Mouse (Mus musculus) CH12.LX (cell line): ENCODE measurements at regions not wholly inside any gene's neighbourhood (a gene's known extent, or its start where the extent isn't known, plus 50 kb on each side); places are given as distances from the start of the nearest gene placed in this dataset.

Source experiments
- DNase-seq: peaks from one replicate; pipeline ENCODE4 v3.0.0-alpha.2; 2013; ENCODE audit errors: extremely low read depth
- H3K27ac ChIP-seq: 2 replicates; pipeline ENCODE4 v1.5.1; 2012; ENCODE audit warnings: low read depth, mild to moderate bottlenecking, control low read depth, moderate library complexity; ENCODE audit not compliant: insufficient read depth
- H3K27me3 ChIP-seq: replicated peaks from 2 replicates; pipeline ENCODE3; 2012; ENCODE audit warnings: inconsistent platforms
- H3K36me3 ChIP-seq, 2 experiments: replicated peaks in 1 of 2; 2 replicates each; pipeline versions ENCODE3 to v1.6.1; 2012; ENCODE audit warnings: inconsistent platforms in 1 of 2, low read length in 1 of 2, mild to moderate bottlenecking in 1 of 2, mixed read lengths in 1 of 2, moderate library complexity in 1 of 2; ENCODE audit not compliant: control insufficient read depth in 1 of 2, insufficient read depth in 1 of 2
- H3K4me1 ChIP-seq, 2 experiments: 2 replicates each; pipeline ENCODE4 v1.6.1; 2012; ENCODE audit warnings: inconsistent platforms in 1 of 2, moderate library complexity in 1 of 2; ENCODE audit not compliant: insufficient read depth in 2 of 2, control insufficient read depth in 1 of 2
- H3K4me2 ChIP-seq: 2 replicates; pipeline ENCODE4 v1.6.1; 2012; ENCODE audit warnings: low read depth, mild to moderate bottlenecking, control low read depth; ENCODE audit not compliant: poor library complexity, insufficient read depth, severe bottlenecking
- H3K4me3 ChIP-seq, 3 experiments: fragments of 150-350 bp in 1 of 3; sonication (generic) in 1 of 3; replicated peaks in 1 of 3; 2 replicates each; pipeline versions ENCODE3 to v1.5.1; 2011 to 2012; ENCODE audit warnings: low read depth in 2 of 3, low read length in 2 of 3, mild to moderate bottlenecking in 2 of 3, moderate library complexity in 2 of 3, control low read depth in 1 of 3, improper control_type of control experiment in 1 of 3, inconsistent platforms in 1 of 3, mixed read lengths in 1 of 3; ENCODE audit not compliant: poor library complexity in 1 of 3
- H3K79me2 ChIP-seq: replicated peaks from 2 replicates; pipeline ENCODE4 v1.6.1; 2012; ENCODE audit warnings: mild to moderate bottlenecking, moderate library complexity; ENCODE audit not compliant: control insufficient read depth, poor library complexity, insufficient read depth, severe bottlenecking; ENCODE audit errors: extremely low read depth
- H3K9ac ChIP-seq: 2 replicates; pipeline ENCODE4 v1.6.1; 2012; ENCODE audit warnings: low read depth, mild to moderate bottlenecking, control low read depth, moderate library complexity; ENCODE audit not compliant: insufficient read depth
- H3K9me3 ChIP-seq: replicated peaks from 2 replicates; pipeline ENCODE3; 2012; ENCODE audit warnings: low read length, inconsistent platforms, mixed read lengths
- CHD2 ChIP-seq: IDR thresholded peaks from 2 replicates; pipeline ENCODE4 v1.6.1; 2011; ENCODE audit warnings: low read length, improper control_type of control experiment
- CTCF ChIP-seq, 2 experiments: IDR thresholded peaks in 1 of 2; conservative IDR thresholded peaks in 1 of 2; 2 replicates each; pipeline ENCODE4 v1.5.1; 2011 to 2012; ENCODE audit warnings: low read depth in 2 of 2, low read length in 2 of 2, improper control_type of control experiment in 1 of 2, inconsistent platforms in 1 of 2, mild to moderate bottlenecking in 1 of 2, moderate library complexity in 1 of 2
- ELF1 ChIP-seq: IDR thresholded peaks from 2 replicates; pipeline ENCODE4 v1.6.1; 2014; ENCODE audit warnings: low read depth, mild to moderate bottlenecking, inconsistent platforms, low read length, improper control_type of control experiment
- EP300 ChIP-seq: IDR thresholded peaks from 2 replicates; pipeline ENCODE4 v1.6.1; 2011; ENCODE audit warnings: low read length, improper control_type of control experiment
- JUND ChIP-seq: conservative IDR thresholded peaks from 2 replicates; pipeline ENCODE4 v1.6.1; 2011; ENCODE audit warnings: low read depth, low read length, improper control_type of control experiment
- KAT2A ChIP-seq: IDR thresholded peaks from 2 replicates; pipeline ENCODE4 v1.6.1; 2012; ENCODE audit warnings: low read length, improper control_type of control experiment, inconsistent platforms; ENCODE audit not compliant: insufficient replicate concordance
- MAFK ChIP-seq: IDR thresholded peaks from 2 replicates; pipeline ENCODE4 v1.6.1; 2011; ENCODE audit warnings: low read length, improper control_type of control experiment; ENCODE audit not compliant: insufficient replicate concordance
- MAX ChIP-seq: IDR thresholded peaks from 2 replicates; pipeline ENCODE4 v1.6.1; 2011; ENCODE audit warnings: low read length, improper control_type of control experiment
- MEF2A ChIP-seq: IDR thresholded peaks from 2 replicates; pipeline ENCODE4 v1.6.1; 2014; ENCODE audit warnings: low read depth, mild to moderate bottlenecking, inconsistent platforms, low read length, improper control_type of control experiment, borderline replicate concordance
- NELFE ChIP-seq: IDR thresholded peaks from 2 replicates; pipeline ENCODE4 v1.6.1; 2011; ENCODE audit warnings: low read depth, low read length, improper control_type of control experiment
- NRF1 ChIP-seq: IDR thresholded peaks from 2 replicates; pipeline ENCODE4 v1.6.1; 2014; ENCODE audit warnings: low read depth, mild to moderate bottlenecking, inconsistent platforms, low read length, improper control_type of control experiment, moderate library complexity
- PAX5 ChIP-seq: IDR thresholded peaks from 2 replicates; pipeline ENCODE4 v1.6.1; 2012; ENCODE audit warnings: low read length, inconsistent platforms, mixed read lengths
- RAD21 ChIP-seq: IDR thresholded peaks from 2 replicates; pipeline ENCODE4 v1.6.1; 2011; ENCODE audit warnings: low read depth, mild to moderate bottlenecking, low read length, improper control_type of control experiment, moderate library complexity
- RCOR1 ChIP-seq: conservative IDR thresholded peaks from 2 replicates; pipeline ENCODE4 v1.6.1; 2012; ENCODE audit warnings: low read depth, mild to moderate bottlenecking, inconsistent platforms, low read length, improper control_type of control experiment
- SMC3 ChIP-seq: IDR thresholded peaks from 2 replicates; pipeline ENCODE4 v1.6.1; 2011; ENCODE audit warnings: low read depth, low read length, improper control_type of control experiment
- TBP ChIP-seq: conservative IDR thresholded peaks from 2 replicates; pipeline ENCODE4 v1.6.1; 2011; ENCODE audit warnings: low read depth, low read length, improper control_type of control experiment
- TCF12 ChIP-seq: IDR thresholded peaks from 2 replicates; pipeline ENCODE4 v1.6.1; 2014; ENCODE audit warnings: low read depth, mild to moderate bottlenecking, inconsistent platforms, low read length, improper control_type of control experiment
- USF1 ChIP-seq: IDR thresholded peaks from 2 replicates; pipeline ENCODE4 v1.6.1; 2014; ENCODE audit warnings: low read depth, mild to moderate bottlenecking, inconsistent platforms, low read length, improper control_type of control experiment
- USF2 ChIP-seq: conservative IDR thresholded peaks from 2 replicates; pipeline ENCODE4 v1.6.1; 2011; ENCODE audit warnings: low read depth, low read length, improper control_type of control experiment
- ZKSCAN1 ChIP-seq: IDR thresholded peaks from 2 replicates; pipeline ENCODE4 v1.6.1; 2012; ENCODE audit warnings: low read depth, inconsistent platforms, low read length, improper control_type of control experiment, borderline replicate concordance
- ZNF384 ChIP-seq: IDR thresholded peaks from 2 replicates; pipeline ENCODE4 v1.6.1; 2012; ENCODE audit warnings: low read depth, low read length, improper control_type of control experiment, inconsistent platforms
- dilution Hi-C: fragments of 300-500 bp; cut with MboI; formaldehyde crosslinking; loops from 2 replicates; pipeline ENCODE4 v1.14.3; 2020; ENCODE audit warnings: low sequenced_read_pairs; ENCODE audit not compliant: extremely low pct_unique_long_range_greater_than_20kb, extremely low pct_ligation_motif_present
- in situ Hi-C: fragments of 300-500 bp; cut with MboI; formaldehyde crosslinking; loops from 3 replicates; pipeline ENCODE4 v1.14.3; 2019; ENCODE audit warnings: low sequenced_read_pairs, low pct_ligation_motif_present, low pct_unique_long_range_greater_than_20kb, mixed read lengths

- peaks cover 15% of the 10 kb centered on the region for H3K27me3 ChIP-seq
- H3K36me3 ChIP-seq = no peaks in the 10 kb centered on the region
- peak; percentile 69 for DNase-seq
- no peak overlapping the region for H3K9ac ChIP-seq
- no peaks in the 10 kb centered on the region for H3K9me3 ChIP-seq
- no peak overlapping the region for H3K4me3 ChIP-seq
- TF ChIP-seq USF1 = no peak
- peak; percentile 10; the same call in 1 of the 2 replicates for TF ChIP-seq NELFE
- TF ChIP-seq ELF1 = no peak
- TF ChIP-seq SMC3 = peak; percentile 79
- TF ChIP-seq RAD21 = peak; percentile 90
- TF ChIP-seq CTCF (conservative IDR thresholded peaks at IDR 0.05 in 1 of 2, IDR thresholded peaks at IDR 0.05 in 1 of 2; ENCODE audit: low read depth in 2 of 2, low read length in 2 of 2) = peak; percentile 72 to 86
- H3K4me2 ChIP-seq = no peak overlapping the region
- H3K79me2 ChIP-seq = no peaks in the 10 kb centered on the region
- dilution Hi-C loops = no loop called here
- no peak overlapping the region for H3K27ac ChIP-seq
- peaks cover 0 to 8% of the 10 kb centered on the region in 2 experiments; a peak in 2 of 4 replicates for H3K4me1 ChIP-seq
- in situ Hi-C loops = no loop called here
These were observed 61.0 kb downstream of the Ccng2 start for GRCm38 (mm10) chr5:93328059-93328458.

- Histone ChIP-seq H3K4me2 (no peak overlapping the region), H3K27me3 (peaks cover 15% of the 10 kb centered on the region), H3K36me3 (no peaks in the 10 kb centered on the region), H3K4me3 (no peak overlapping the region), H3K9ac (no peak overlapping the region), H3K9me3 (no peaks in the 10 kb centered on the region), H3K27ac (no peak overlapping the region), H3K79me2 (no peaks in the 10 kb centered on the region), H3K4me1 (no peaks in the 10 kb centered on the region)
- in situ Hi-C loops = no loop called here
- TF ChIP-seq CTCF (conservative IDR thresholded peaks at IDR 0.05 in 1 of 2, IDR thresholded peaks at IDR 0.05 in 1 of 2; ENCODE audit: low read depth in 2 of 2, low read length in 2 of 2) (no peak), MAFK (no peak), MEF2A (no peak), MAX (no peak), SMC3 (no peak), NELFE (no peak), CHD2 (no peak), RCOR1 (no peak), ZNF384 (no peak), RAD21 (no peak), NRF1 (no peak), USF1 (no peak), KAT2A (no peak), PAX5 (no peak), USF2 (no peak), TCF12 (no peak), EP300 (no peak), TBP (no peak), ZKSCAN1 (no peak), JUND (no peak)
- dilution Hi-C loops = no loop called here
- no peak for DNase-seq
These were observed 63.8 kb downstream of the Ccng2 start for GRCm38 (mm10) chr5:93330851-93331250.
